Mouse (Mus musculus) kidney, postnatal 25 days (tissue): ENCODE data around the gene Pard3.

Source experiments
- DNase-seq, 2 experiments: peaks; one replicate each; pipeline ENCODE4 v3.0.0; 2021; ENCODE audit warnings: mixed read lengths in 2 of 2

Pard3 gene

GRCm38 (mm10) chr8:127250746-127251145 lies 187.1 kb downstream of the Pard3 start:
- peak in 1 of 2 experiments; percentile 60 for DNase-seq

DNA sequence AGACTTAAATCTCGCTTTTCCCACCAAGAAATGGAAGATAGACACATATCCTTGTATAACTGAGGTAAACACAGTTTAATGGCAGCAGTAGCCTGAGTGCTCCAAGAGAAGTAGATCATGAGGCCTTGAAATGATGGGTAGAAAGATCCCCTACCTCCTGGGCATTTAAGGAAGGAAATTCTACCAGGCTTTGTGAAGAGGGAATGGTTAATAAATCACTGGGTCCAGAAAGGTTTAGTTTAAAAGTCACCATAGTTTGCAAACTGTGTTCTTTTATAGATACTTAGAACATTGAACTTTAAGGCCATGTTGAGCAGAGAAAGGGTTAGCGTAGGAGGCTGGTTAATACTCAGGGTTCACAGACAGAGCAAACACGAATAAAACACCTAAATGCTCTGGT lies 187.8 kb downstream of the Pard3 start:
- DNase-seq: no peak

GRCm38 (mm10) chr8:127251985-127252384 lies 188.3 kb downstream of the Pard3 start:
- peak; percentile 10 to 42 for DNase-seq

- no peak for DNase-seq
These were observed 190.9 kb downstream of the Pard3 start for GRCm38 (mm10) chr8:127254625-127255024.

DNA sequence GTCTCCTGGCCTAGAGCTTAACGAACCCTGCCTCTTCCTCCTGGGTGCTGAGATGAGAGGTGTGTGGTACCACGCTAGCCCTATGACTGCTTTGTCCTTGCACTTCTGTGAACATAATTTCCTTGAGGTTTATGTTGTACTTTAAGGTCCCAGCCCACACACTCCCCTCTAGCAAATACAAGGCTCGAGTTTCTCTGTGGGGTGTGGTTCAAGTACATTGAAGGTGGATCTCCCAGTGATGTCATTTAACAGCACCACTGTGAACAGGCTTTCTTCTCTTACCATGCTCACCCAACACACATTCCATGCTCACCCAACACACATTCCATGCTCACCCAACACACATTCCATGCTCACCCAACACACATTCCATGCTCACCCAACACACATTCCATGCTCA lies 193.4 kb downstream of the Pard3 start:
- DNase-seq: no peak

GRCm38 (mm10) chr8:127261051-127261450 lies 197.4 kb downstream of the Pard3 start:
- DNase-seq: no peak

DNA sequence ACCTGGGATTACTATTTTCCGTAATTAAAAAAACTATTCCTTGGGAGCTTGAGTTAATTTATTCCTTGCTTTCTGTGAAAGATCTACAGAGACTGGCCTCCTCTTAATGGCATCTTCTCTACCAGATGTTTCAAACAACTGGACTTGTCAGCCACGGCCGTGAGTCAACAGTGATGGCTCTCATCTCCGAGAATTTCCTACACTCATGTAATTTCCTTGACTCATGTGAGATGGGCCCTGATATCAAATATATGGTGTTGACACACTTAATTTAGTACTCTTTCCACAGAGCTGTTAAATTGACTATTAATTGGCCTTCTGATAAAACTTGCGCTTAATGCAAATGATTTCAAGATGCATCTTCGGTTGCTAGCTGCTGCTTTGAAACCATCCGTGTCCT lies 198.3 kb downstream of the Pard3 start:
- DNase-seq: no peak

- no peak for DNase-seq
These were observed 198.7 kb downstream of the Pard3 start for GRCm38 (mm10) chr8:127262436-127262835.

GRCm38 (mm10) chr8:127262926-127263325 lies 199.2 kb downstream of the Pard3 start:
- DNase-seq: no peak

- DNase-seq: no peak
These were observed 199.8 kb downstream of the Pard3 start for GRCm38 (mm10) chr8:127263457-127263856.

GRCm38 (mm10) chr8:127264691-127265470 lies 201.2 kb downstream of the Pard3 start:
- DNase-seq: no peak

DNA sequence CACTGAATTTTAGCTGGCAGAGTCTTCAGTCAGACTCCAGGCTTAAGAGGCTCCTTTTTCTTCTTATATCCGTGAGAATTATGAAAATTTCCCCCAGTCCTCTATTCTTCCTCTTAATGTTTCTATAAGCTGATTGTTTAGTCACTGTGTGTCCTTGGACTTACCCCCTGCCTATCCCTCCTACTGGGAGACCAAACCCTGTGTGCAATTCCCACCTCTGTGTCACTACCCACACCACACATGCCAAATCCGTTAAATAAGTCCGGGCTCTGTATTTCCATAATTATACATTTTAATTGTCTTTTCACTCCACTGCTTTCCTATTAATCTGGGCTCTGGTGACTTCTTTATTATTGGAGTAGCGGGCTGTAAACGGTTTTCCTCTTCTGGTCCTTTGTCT lies 203.1 kb downstream of the Pard3 start:
- DNase-seq: no peak

DNA sequence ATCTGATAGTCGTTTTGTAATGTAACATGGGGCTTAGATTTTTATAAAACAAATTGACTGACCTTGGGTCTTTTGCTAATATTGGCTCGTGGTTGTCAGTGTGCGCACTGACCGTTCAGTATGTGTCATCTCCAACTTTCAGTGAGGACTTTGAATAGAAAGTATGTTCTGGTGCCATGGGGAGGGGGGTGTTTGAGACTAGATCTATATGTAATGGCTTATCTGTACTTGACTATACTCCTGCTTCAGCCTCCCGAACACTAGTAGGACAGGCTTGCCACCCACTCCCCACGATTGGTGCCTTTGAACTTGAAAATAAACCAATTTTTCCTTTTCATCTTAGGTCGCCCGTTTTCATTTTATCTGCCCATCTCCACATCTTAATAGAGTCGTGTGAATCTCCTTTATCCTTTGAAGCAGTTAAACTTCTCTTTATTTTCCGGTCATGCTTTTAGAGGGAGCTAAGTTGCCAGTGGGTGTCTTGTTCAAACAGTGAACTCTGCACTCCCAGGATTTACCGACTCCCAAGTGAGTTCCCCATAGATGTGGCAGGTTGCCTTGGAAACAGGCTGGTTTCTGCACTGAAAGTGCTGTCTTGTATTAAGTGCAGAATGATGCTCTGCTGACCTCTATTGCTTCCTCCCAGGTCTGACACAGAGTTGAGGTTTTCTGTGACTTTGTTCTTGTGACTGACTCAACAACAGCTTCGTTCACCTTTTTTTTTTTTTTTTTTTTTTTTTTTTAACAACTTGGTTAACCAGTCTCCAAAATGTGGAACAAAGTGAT lies 204.7 kb downstream of the Pard3 start:
- DNase-seq: peak; percentile 33 to 62

- DNase-seq: no peak
These were observed 205.5 kb downstream of the Pard3 start for GRCm38 (mm10) chr8:127269082-127269747.

DNA sequence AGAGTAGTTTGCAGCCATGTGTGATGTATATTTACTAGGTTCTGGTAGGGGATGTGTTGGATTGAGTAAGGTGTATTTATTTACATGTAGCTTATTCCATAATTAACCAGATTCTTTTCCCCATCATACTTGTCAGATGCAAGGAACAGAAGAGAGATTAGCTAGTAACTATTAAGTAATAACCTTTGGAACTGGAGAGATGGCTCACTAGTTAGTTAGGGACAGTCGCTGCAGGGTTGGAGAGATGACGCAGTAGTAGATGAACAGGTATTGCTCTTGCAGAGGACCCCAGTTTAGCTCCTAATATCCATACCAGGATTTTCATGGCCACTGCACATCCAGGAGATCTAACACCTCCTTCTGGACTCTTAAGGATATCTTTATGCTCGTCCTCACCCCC lies 207.5 kb downstream of the Pard3 start:
- DNase-seq: no peak

- no peak for DNase-seq
These were observed 216.7 kb downstream of the Pard3 start for GRCm38 (mm10) chr8:127280299-127280974.

DNA sequence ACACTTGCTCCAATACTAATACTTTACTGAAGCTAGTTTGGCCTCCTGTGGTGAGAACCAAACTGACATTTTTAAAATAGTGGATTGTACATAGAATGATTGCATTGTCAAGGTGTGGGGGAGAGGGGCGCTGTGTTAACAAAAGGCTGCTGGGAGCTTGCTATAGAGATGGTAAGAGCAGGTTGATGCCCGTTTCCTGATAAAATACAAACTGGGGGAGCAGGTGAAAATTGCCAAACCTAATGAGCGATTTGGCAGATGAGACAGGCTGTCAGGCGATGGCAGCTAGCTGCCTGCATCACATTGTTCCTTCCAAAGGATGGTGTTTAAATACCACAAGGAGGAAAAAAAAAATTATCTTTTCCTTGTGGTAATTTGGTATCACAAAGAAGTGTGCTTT lies 217.3 kb downstream of the Pard3 start:
- DNase-seq: no peak

GRCm38 (mm10) chr8:127284462-127285216 lies 220.9 kb downstream of the Pard3 start:
- DNase-seq: peak in 1 of 2 experiments; percentile 20

GRCm38 (mm10) chr8:127287816-127288215 lies 224.1 kb downstream of the Pard3 start:
- DNase-seq: no peak

DNA sequence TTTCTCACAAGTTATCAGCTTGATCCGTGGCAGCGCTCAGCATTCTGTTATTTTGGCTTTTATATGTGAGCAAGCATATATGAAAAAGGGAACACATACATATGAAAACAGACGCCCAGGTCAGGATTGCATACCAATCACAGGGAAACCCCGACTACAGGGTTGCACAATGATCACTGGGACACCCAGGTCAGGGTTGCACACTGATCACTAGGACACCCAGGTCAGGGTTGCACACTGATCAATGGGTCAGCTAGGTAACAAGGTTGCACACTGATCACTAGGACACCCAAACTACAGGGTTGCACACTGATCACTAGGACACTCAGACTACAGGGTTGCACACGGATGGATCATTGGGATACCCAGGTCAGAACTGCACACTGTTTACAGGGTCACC lies 228.6 kb downstream of the Pard3 start:
- no peak for DNase-seq

- no peak for DNase-seq
These were observed 229.5 kb downstream of the Pard3 start for GRCm38 (mm10) chr8:127293025-127293729.

DNA sequence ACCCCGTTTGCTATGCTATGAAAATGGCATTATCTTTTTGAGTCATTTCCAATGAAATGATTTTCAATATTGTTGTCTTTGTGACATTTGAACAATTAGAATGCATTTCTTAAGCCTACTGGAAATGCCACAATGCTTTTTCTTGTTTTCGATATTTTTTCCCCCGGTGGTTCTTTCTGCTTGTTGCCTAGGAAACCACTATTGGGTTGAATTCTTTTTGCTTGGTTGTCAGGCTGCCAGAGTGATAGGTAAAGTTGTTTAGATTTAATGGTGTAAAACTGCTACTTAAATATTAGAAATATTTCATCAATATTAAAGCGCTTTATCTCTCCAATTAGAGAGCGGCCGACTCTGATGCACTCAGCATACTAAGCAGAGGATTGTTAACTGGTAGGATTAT lies 230.4 kb downstream of the Pard3 start:
- DNase-seq: no peak
